Mouse (Mus musculus) cerebellum, adult 2 months (tissue): ENCODE data around the gene Asf1a.

ENCODE experiments used
- CTCF ChIP-seq: fragments of 200-500 bp; IDR thresholded peaks from 2 replicates; pipeline ENCODE4 v1.5.1; 2011; ENCODE audit warnings: low read depth, mild to moderate bottlenecking, control low read depth, low read length, moderate library complexity, borderline replicate concordance; ENCODE audit not compliant: insufficient read depth
- POLR2A ChIP-seq: fragments of 200-500 bp; IDR thresholded peaks from 2 replicates; pipeline ENCODE4 v1.6.1; 2011; ENCODE audit warnings: low read length, control low read depth, borderline replicate concordance; ENCODE audit not compliant: insufficient read depth

GRCm38 (mm10) chr10:53612172-53612571 is 15.6 kb downstream of the Asf1a start:
- TF ChIP-seq CTCF = no peak; the same call in 1 of the 2 replicates
- peak; percentile 33; the same call in 1 of the 2 replicates for TF ChIP-seq POLR2A
